Mouse (Mus musculus) MEL (cell line): ENCODE measurements around the gene Atg13.
A peak's percentile ranks its signal among the peaks of the same experiment; 100 is the strongest.

Source experiments
- CHD2 ChIP-seq: IDR thresholded peaks from 2 replicates; pipeline ENCODE4 v1.6.1; 2011; ENCODE audit warnings: low read length, improper control_type of control experiment
- CTCF ChIP-seq, 3 experiments: IDR thresholded peaks in 2 of 3; conservative IDR thresholded peaks in 1 of 3; 2 replicates each; pipeline ENCODE4 v1.5.1; 2011 to 2012; ENCODE audit warnings: low read length in 3 of 3, low read depth in 2 of 3, mild to moderate bottlenecking in 2 of 3, improper control_type of control experiment in 1 of 3, inconsistent platforms in 1 of 3, mixed read lengths in 1 of 3, moderate library complexity in 1 of 3; ENCODE audit not compliant: control insufficient read depth in 1 of 3, insufficient read depth in 1 of 3, poor library complexity in 1 of 3, severe bottlenecking in 1 of 3
- EP300 ChIP-seq, 2 experiments: IDR thresholded peaks; 2 replicates each; pipeline ENCODE4 v1.6.1; 2011; ENCODE audit warnings: improper control_type of control experiment in 2 of 2, low read length in 2 of 2, low read depth in 1 of 2, mild to moderate bottlenecking in 1 of 2
- GATA1 ChIP-seq: IDR thresholded peaks from 2 replicates; pipeline ENCODE4 v1.6.1; 2011; ENCODE audit warnings: low read depth, low read length, improper control_type of control experiment
- HCFC1 ChIP-seq: IDR thresholded peaks from 2 replicates; pipeline ENCODE4 v1.6.1; 2012; ENCODE audit warnings: low read depth, mild to moderate bottlenecking, inconsistent platforms, low read length, improper control_type of control experiment, moderate library complexity
- KAT2A ChIP-seq: conservative IDR thresholded peaks from 2 replicates; pipeline ENCODE4 v1.6.1; 2012; ENCODE audit warnings: low read depth, low read length, improper control_type of control experiment, inconsistent platforms
- MAFK ChIP-seq: IDR thresholded peaks from 2 replicates; pipeline ENCODE4 v1.6.1; 2011; ENCODE audit warnings: low read depth, mild to moderate bottlenecking, low read length, improper control_type of control experiment, borderline replicate concordance
- MAX ChIP-seq: IDR thresholded peaks from 2 replicates; pipeline ENCODE4 v1.6.1; 2011; ENCODE audit warnings: low read length, improper control_type of control experiment
- MXI1 ChIP-seq: IDR thresholded peaks from 2 replicates; pipeline ENCODE4 v1.6.1; 2011; ENCODE audit warnings: mild to moderate bottlenecking, low read depth, low read length, improper control_type of control experiment
- POLR2A ChIP-seq, 2 experiments: IDR thresholded peaks; 2 replicates each; pipeline ENCODE4 v1.6.1; 2011 to 2012; ENCODE audit warnings: low read length in 2 of 2, mild to moderate bottlenecking in 2 of 2, control low read depth in 1 of 2, improper control_type of control experiment in 1 of 2, low read depth in 1 of 2, moderate library complexity in 1 of 2; ENCODE audit not compliant: control insufficient read depth in 1 of 2, insufficient read depth in 1 of 2, poor library complexity in 1 of 2
- RAD21 ChIP-seq: IDR thresholded peaks from 2 replicates; pipeline ENCODE4 v1.6.1; 2011; ENCODE audit warnings: mild to moderate bottlenecking, low read depth, low read length, improper control_type of control experiment
- TAL1 ChIP-seq: IDR thresholded peaks from 2 replicates; pipeline ENCODE4 v1.6.1; 2012; ENCODE audit warnings: mild to moderate bottlenecking, inconsistent platforms, low read length, moderate library complexity, mixed read lengths
- TCF12 ChIP-seq: IDR thresholded peaks from 2 replicates; pipeline ENCODE4 v1.6.1; 2014; ENCODE audit warnings: low read depth, mild to moderate bottlenecking, inconsistent platforms, low read length, improper control_type of control experiment, moderate library complexity
- ZNF384 ChIP-seq: IDR thresholded peaks from 2 replicates; pipeline ENCODE4 v1.6.1; 2012; ENCODE audit warnings: low read depth, mild to moderate bottlenecking, inconsistent platforms, low read length, improper control_type of control experiment

GRCm38 (mm10) chr2:91682850-91683249 lies 27.5 kb downstream of the Atg13 start:
- no peak for TF ChIP-seq CHD2
- TF ChIP-seq GATA1 = no peak
- no peak for TF ChIP-seq MAFK
- TF ChIP-seq CTCF (IDR thresholded peaks at IDR 0.05 in 2 of 3, conservative IDR thresholded peaks at IDR 0.05 in 1 of 3; ENCODE audit: control insufficient read depth in 1 of 3, insufficient read depth in 1 of 3, low read depth in 2 of 3, low read length in 3 of 3, poor library complexity in 1 of 3, severe bottlenecking in 1 of 3) = peak; percentile 36 to 55 (median 40); a peak in 5 of 6 replicates
- TF ChIP-seq POLR2A (IDR thresholded peaks at IDR 0.05; ENCODE audit: control insufficient read depth in 1 of 2, insufficient read depth in 1 of 2, low read depth in 1 of 2, low read length in 2 of 2, poor library complexity in 1 of 2) = no peak
- no peak for TF ChIP-seq EP300 (IDR thresholded peaks at IDR 0.05; ENCODE audit: low read depth in 1 of 2, low read length in 2 of 2)
- no peak for TF ChIP-seq HCFC1
- TF ChIP-seq RAD21 = peak; percentile 39
- no peak for TF ChIP-seq TCF12
- TF ChIP-seq KAT2A = no peak
- TF ChIP-seq TAL1 = no peak
- no peak for TF ChIP-seq MAX
- TF ChIP-seq MXI1 = no peak
- no peak for TF ChIP-seq ZNF384
